Comparison of ENCODE assay signal across 8 mouse cellular contexts in the genomic region with DNA sequence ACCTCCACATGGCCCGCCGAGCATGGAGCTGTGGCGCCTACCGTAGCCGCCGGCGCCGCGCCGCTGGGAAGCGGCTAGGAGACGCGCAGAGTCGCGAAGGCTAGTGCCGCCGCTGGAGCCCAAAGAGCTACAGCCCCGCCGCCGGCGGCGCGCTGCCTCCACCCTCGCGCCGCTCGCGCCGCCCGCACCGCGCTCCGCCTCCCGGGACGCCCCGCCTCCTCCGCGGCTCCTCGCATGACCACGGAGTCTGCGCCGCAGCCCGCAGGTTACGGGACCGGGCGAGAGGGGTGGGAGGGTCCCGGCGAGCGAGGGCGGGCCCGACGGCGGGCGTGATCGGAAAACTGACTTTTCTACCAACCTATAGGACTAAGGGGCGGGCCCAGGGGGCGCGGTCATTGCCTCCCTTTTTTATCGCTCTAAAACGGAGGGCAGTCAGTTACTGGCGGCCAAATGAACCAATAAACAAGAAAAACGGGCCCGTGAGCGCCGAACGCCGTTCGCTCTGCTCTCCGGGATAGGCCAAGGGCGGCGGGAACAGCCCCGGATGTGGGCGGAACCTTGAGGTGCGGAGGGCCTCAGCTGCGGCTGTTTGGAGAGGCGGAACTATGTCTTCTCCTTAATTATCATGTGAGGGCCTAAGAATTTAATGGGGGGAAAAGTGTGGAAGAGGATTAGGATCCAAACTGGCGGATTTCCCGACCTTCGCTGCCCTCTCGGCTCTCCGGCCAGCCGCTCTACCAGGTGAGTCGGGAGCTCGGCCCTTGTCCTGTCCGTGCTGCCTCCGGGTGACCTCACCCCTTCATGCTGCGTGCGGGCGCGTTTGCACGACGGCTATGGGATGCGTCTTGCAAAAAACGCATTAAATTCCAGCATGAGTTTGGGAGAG. TPM values are rescaled to one million over a fixed set of nuclear protein-coding genes. Genes with fewer than 3 reads are reported as not detected.
DNase-seq lines count a peak whose midpoint lies in the region; ATAC-seq and TF ChIP-seq lines count a peak whose summit lies in the region.

A gene (minus strand): TSS at position 210 of the 886 bp plus-strand sequence.
A gene (plus strand): TSS at position 277 of the 886 bp plus-strand sequence.

- no peaks in the 10 kb centered on the region for H3K27me3 ChIP-seq in G1E (ENCODE audit: insufficient read depth, low read length)
- no peaks in the 10 kb centered on the region for H3K27me3 ChIP-seq in forebrain, embryonic 16.5 days (replicated peaks; ENCODE audit: control insufficient read depth, insufficient read depth, low read length)
- no peaks in the 10 kb centered on the region for H3K27me3 ChIP-seq in lung, embryonic 14.5 days (ENCODE audit: insufficient read depth, low read length)
- no peaks in the 10 kb centered on the region for H3K27me3 ChIP-seq in thymus, adult 2 months (ENCODE audit: control insufficient read depth, insufficient read depth, low read length)

- intact Hi-C loops in heart, postnatal 36 days (cut with DNase I), result loop anchor here (2.0 to 10.0 kb wide), 3 partner anchors 69 to 543 kb away; a partner anchor contains a TSS

- H3K4me1 ChIP-seq in G1E (ENCODE audit: insufficient read depth, low read depth, low read length), result peaks cover 49% of the 10 kb centered on the region
- H3K4me1 ChIP-seq in forebrain, embryonic 16.5 days (replicated peaks; ENCODE audit: control insufficient read depth, insufficient read depth, low read length), result peaks cover 14% of the 10 kb centered on the region
- peaks cover 7% of the 10 kb centered on the region; the same call in 1 of the 2 replicates for H3K4me1 ChIP-seq in lung, embryonic 14.5 days (ENCODE audit: insufficient read depth)
- peaks cover 5% of the 10 kb centered on the region; the same call in 1 of the 2 replicates for H3K4me1 ChIP-seq in olfactory bulb, adult 2 months (ENCODE audit: control insufficient read depth, insufficient read depth, low read length)
- no peaks in the 10 kb centered on the region; the same call in 1 of the 2 replicates for H3K4me1 ChIP-seq in thymus, adult 2 months (replicated peaks; ENCODE audit: control insufficient read depth, insufficient read depth, low read length)

- peak within 1 kb of the TSS; percentile 91 for H3K4me3 ChIP-seq in G1E (ENCODE audit: low read depth, low read length)
- H3K4me3 ChIP-seq in forebrain, embryonic 16.5 days (replicated peaks; ENCODE audit: low read length), result peak within 1 kb of the TSS; percentile 96
- H3K4me3 ChIP-seq in layer of hippocampus, adult 2 months, result peak within 1 kb of the TSS; percentile 80
- peak within 1 kb of the TSS; percentile 65 for H3K4me3 ChIP-seq in lung, embryonic 14.5 days (ENCODE audit: low read depth, low read length)
- peak within 1 kb of the TSS; percentile 75 for H3K4me3 ChIP-seq in olfactory bulb, adult 2 months (ENCODE audit: insufficient read depth, low read depth, low read length)
- H3K4me3 ChIP-seq in thymus, adult 2 months (ENCODE audit: control insufficient read depth, insufficient read depth, low read length), result peak within 1 kb of the TSS; percentile 96

- H3K9me3 ChIP-seq in G1E (replicated peaks), result no peaks in the 10 kb centered on the region
- H3K9me3 ChIP-seq in forebrain, embryonic 16.5 days (ENCODE audit: control insufficient read depth, low read length), result no peaks in the 10 kb centered on the region
- no peaks in the 10 kb centered on the region for H3K9me3 ChIP-seq in lung, embryonic 14.5 days (ENCODE audit: low read depth, low read length)

- H3K4me2 ChIP-seq in forebrain, embryonic 16.5 days (ENCODE audit: low read length), result peak within 1 kb of the TSS; percentile 90
- H3K4me2 ChIP-seq in lung, embryonic 14.5 days, result peak within 1 kb of the TSS; percentile 65

- H3K27ac ChIP-seq in forebrain, embryonic 16.5 days (ENCODE audit: low read length), result peak within 1 kb of the TSS; percentile 96
- peak within 1 kb of the TSS; percentile 90 for H3K27ac ChIP-seq in layer of hippocampus, adult 2 months
- peak within 1 kb of the TSS; percentile 92 for H3K27ac ChIP-seq in lung, embryonic 14.5 days (ENCODE audit: low read depth)
- peak within 1 kb of the TSS; percentile 65 for H3K27ac ChIP-seq in olfactory bulb, adult 2 months (ENCODE audit: insufficient read depth, low read depth, low read length)
- H3K27ac ChIP-seq in thymus, adult 2 months (ENCODE audit: control insufficient read depth, insufficient read depth, low read length), result peak within 1 kb of the TSS; percentile 39; the same call in 1 of the 2 replicates

- H3K9ac ChIP-seq in forebrain, embryonic 16.5 days (replicated peaks; ENCODE audit: low read depth, low read length), result peak within 1 kb of the TSS; percentile 87
- H3K9ac ChIP-seq in lung, embryonic 14.5 days, result peak within 1 kb of the TSS; percentile 80

- ATAC-seq in G1E (ENCODE audit: extremely low read depth, insufficient number of reproducible peaks, low FRiP score, poor library complexity, severe bottlenecking), result peak; percentile 92
- ATAC-seq in forebrain, embryonic 16.5 days, result peak; percentile 98
- ATAC-seq in lung, embryonic 14.5 days (ENCODE audit: insufficient read depth), result peak; percentile 98

- WGBS in forebrain, embryonic 16.5 days, result under 1% methylated on average over 67 of the region's 94 CpGs
- under 1% methylated on average over 71 of the region's 94 CpGs for WGBS in lung, embryonic 14.5 days
- under 1% methylated on average over 93 of the region's 94 CpGs for WGBS in olfactory bulb, adult 2 months
- WGBS in thymus, adult 2 months, result under 1% methylated on average over 94 of the region's 94 CpGs

- no peak for TF ChIP-seq CTCF in G1E (IDR thresholded peaks at IDR 0.05; ENCODE audit: low read depth, low read length)
- no peak for TF ChIP-seq CTCF in layer of hippocampus, adult 2 months (conservative IDR thresholded peaks at IDR 0.05)
- no peak for TF ChIP-seq CTCF in lung, embryonic 14.5 days (IDR thresholded peaks at IDR 0.05; ENCODE audit: low read depth)
- TF ChIP-seq CTCF in olfactory bulb, adult 2 months (IDR thresholded peaks at IDR 0.05; ENCODE audit: insufficient read depth, low read depth, low read length), result no peak
- TF ChIP-seq CTCF in thymus, adult 2 months (IDR thresholded peaks at IDR 0.05; ENCODE audit: borderline replicate concordance, control insufficient read depth, extremely low read depth, insufficient read depth, low read length, poor library complexity), result peak; percentile 22; the same call in 1 of the 2 replicates

- peak; percentile 96 for TF ChIP-seq POLR2A in olfactory bulb, adult 2 months (IDR thresholded peaks at IDR 0.05; ENCODE audit: insufficient read depth, low read depth, low read length)
- TF ChIP-seq POLR2A in thymus, adult 2 months (IDR thresholded peaks at IDR 0.05; ENCODE audit: control insufficient read depth, extremely low read depth, insufficient read depth, low read length, poor library complexity), result peak; percentile 94

- H3K36me3 ChIP-seq in G1E (replicated peaks), result peaks cover 34% of the 10 kb centered on the region
- no peaks in the 10 kb centered on the region for H3K36me3 ChIP-seq in forebrain, embryonic 16.5 days (ENCODE audit: control insufficient read depth, insufficient read depth)
- H3K36me3 ChIP-seq in lung, embryonic 14.5 days (ENCODE audit: insufficient read depth), result 0 out of 2 replicates have a peak, but pooled peaks cover 3% of the 10 kb centered on the region
- no peaks in the 10 kb centered on the region for H3K36me3 ChIP-seq in thymus, adult 2 months (ENCODE audit: control insufficient read depth, insufficient read depth, low read length)

- DNase-seq in G1E (ENCODE audit: low spot score), result peak; percentile 88
- DNase-seq in cerebellum, adult 18-20 months, result peak; percentile 98 to 99
- DNase-seq in heart, postnatal 36 days, result peak; percentile 97 to 98
- DNase-seq in layer of hippocampus, adult 2 months (ENCODE audit: low spot score in 2 of 2), result peak; percentile 99
- DNase-seq in lung, embryonic 14.5 days, result peak; percentile 99
- peak; percentile 99 for DNase-seq in thymus, adult 2 months

RNA-seq across cellular contexts. Expression of the first gene that starts in this region (rescaled TPM):
- 43.3 and 44.0 TPM in 2 replicates for total RNA-seq in G1E (2014; fragmentation: Nextera tagmentation)
- 35.7 and 43.5 TPM in 2 replicates for total RNA-seq in G1E (2017)
- polyA plus RNA-seq in G1E (2012), result 5.4 and 5.8 TPM in 2 replicates
- 28.8 and 29.0 TPM in 2 replicates for polyA plus RNA-seq in forebrain, embryonic 16.5 days (2015; fragmentation: Nextera tagmentation; extraction: Ambion mirVana)
- 10 to 100 TPM; 72.4 to 78.3 TPM for total RNA-seq in heart, postnatal 36 days (2021)
- 10 to 100 TPM; 12.1 to 13.6 TPM for total RNA-seq in layer of hippocampus, adult 2 months (2021)
- 11.2 and 12.4 TPM in 2 replicates for polyA plus RNA-seq in lung, embryonic 14.5 days (2014; fragmentation: Nextera tagmentation; extraction: Ambion mirVana)
- not detected in 2 replicates for polyA plus RNA-seq in olfactory bulb, adult 2 months (2012; ENCODE audit: insufficient read depth, insufficient read length, low replicate concordance, missing spikeins)
- 4.5 and 5.2 TPM in 2 replicates for polyA plus RNA-seq in thymus, adult 2 months (2012; rRNA removed)

RNA-seq across cellular contexts. Expression of the second gene that starts in this region (rescaled TPM):
- total RNA-seq in G1E (2014; fragmentation: Nextera tagmentation), result 43.8 and 48.6 TPM in 2 replicates
- 37.9 and 52.2 TPM in 2 replicates for total RNA-seq in G1E (2017)
- 2.8 and 3.5 TPM in 2 replicates for polyA plus RNA-seq in G1E (2012)
- polyA plus RNA-seq in forebrain, embryonic 16.5 days (2015; fragmentation: Nextera tagmentation; extraction: Ambion mirVana), result 60.9 and 62.6 TPM in 2 replicates
- 10 to 100 TPM; 23.8 to 24.1 TPM for total RNA-seq in heart, postnatal 36 days (2021)
- 10 to 100 TPM; 19.7 to 21.8 TPM for total RNA-seq in layer of hippocampus, adult 2 months (2021)
- polyA plus RNA-seq in lung, embryonic 14.5 days (2014; fragmentation: Nextera tagmentation; extraction: Ambion mirVana), result 43.9 and 45.2 TPM in 2 replicates
- not detected in 2 replicates for polyA plus RNA-seq in olfactory bulb, adult 2 months (2012; ENCODE audit: insufficient read depth, insufficient read length, low replicate concordance, missing spikeins)
- polyA plus RNA-seq in thymus, adult 2 months (2012; rRNA removed), result 12.6 and 15.5 TPM in 2 replicates

Comparison
In these comparisons a context has a peak if more than half of its experiments do, and no peak if none do; other contexts are left out.
1. Peak in every context shown above with its lines: DNase-seq, ATAC-seq, H3K4me3 ChIP-seq and H3K27ac ChIP-seq.
2. H3K27ac ChIP-seq: peak in every context shown above with its lines; median percentile 96 in forebrain, embryonic 16.5 days; 92 in lung, embryonic 14.5 days; 90 in layer of hippocampus, adult 2 months; 65 in olfactory bulb, adult 2 months; 39 in thymus, adult 2 months.